Mouse (Mus musculus) thymus, postnatal 10 days (tissue): ENCODE measurements around the gene Tie1.

Experiments
- DNase-seq, 2 experiments: peaks; one replicate each; pipeline ENCODE4 v3.0.0; 2021; ENCODE audit warnings: low spot score in 2 of 2

Tie1 gene

DNA sequence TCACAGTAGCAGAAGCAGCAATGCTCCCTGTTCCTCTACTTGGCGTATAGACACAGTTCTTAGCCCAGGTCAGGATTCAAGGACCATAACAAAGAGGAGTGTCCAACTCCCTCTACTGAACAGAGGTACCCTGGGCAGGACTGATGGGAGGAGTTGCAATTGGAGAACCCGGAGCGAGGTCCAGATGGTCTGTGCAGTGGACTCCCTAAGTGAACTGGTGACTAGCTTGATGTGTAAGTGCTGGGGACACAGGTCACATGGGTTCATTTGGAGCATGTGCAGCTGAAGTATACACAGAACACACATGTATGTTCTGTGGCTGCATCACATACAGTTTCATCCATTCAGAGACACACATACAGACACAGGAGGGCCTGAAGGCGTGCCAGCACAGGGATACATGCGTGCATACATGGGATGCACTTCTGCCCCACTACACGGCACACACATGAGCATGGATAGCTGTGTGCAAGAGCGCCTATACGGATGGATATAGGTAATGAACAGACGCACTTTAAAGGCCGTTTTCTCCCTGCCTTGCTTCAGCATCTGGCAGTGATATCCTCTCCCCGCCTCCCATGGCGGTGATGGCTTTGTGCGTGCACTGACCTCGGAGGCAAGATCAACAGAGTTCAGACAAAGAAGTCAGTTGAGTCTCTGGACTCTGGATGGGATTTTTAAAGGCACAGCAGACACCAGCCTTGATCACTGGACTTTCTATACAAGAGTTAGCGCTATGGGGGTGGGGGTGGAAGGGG is 12.9 kb downstream of the Tie1 start:
- DNase-seq: no peak

DNA sequence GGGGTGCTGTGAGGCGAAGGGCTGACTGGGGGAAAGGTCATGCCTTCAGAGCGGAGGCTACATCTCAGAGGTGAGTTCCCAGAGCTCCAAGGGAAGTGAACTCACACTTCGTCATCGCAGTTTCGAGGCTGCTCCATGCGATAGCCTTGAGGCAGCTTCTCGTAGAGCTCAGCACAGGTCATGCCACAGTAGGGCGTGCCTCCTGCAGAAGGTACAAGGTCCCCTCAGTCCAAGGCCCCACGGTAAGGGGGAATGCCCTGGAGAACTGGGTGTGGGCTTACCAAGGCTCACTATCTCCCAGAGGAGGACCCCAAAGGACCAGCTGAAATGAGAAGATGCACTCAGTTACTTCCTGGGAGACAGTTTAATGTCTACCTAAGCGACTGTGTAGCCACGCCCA is 17.2 kb downstream of the Tie1 start:
- DNase-seq: no peak

DNA sequence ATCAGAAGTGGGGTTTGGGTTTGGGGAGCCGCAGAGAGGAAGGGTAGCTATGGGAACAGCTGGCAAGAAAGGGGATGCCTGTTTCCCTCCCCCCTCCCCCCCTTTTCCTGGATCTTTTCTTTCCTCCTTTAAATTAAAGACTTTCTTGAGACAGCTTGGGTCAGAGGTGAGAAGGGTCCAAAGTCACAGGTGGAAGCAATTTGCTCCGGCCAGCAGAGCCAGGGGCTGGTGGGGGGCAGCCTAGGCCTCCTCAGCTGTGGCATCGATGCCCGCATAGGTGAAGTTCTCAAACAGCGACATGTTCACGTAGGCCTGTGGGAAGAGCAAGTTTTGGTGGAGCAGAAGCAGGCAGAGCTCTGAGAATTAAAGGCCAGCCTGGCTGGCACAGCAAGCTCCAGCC is 18.6 kb downstream of the Tie1 start:
- no peak for DNase-seq

GRCm38 (mm10) chr4:118465697-118466163 is 24.1 kb downstream of the Tie1 start:
- DNase-seq: no peak

DNA sequence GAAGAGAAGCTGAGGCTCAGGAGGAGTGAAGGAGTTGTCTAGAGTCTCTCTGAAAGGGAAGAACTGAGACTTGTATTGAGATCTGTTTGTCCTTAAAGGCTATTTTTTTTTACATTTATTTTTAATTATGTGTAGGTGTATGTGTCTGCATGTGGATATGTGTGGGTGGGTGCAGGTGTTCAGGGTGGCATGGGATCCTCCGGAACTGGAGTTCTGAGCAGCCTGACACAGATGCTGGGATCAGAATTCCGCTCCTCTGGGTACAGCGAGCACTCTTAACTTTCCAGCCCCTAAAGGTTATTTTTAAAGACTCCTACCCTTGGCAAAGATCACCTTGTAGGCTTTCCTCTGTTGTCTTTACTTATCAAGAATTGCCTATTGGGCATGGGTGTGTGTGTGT is 24.9 kb downstream of the Tie1 start:
- no peak for DNase-seq

DNA sequence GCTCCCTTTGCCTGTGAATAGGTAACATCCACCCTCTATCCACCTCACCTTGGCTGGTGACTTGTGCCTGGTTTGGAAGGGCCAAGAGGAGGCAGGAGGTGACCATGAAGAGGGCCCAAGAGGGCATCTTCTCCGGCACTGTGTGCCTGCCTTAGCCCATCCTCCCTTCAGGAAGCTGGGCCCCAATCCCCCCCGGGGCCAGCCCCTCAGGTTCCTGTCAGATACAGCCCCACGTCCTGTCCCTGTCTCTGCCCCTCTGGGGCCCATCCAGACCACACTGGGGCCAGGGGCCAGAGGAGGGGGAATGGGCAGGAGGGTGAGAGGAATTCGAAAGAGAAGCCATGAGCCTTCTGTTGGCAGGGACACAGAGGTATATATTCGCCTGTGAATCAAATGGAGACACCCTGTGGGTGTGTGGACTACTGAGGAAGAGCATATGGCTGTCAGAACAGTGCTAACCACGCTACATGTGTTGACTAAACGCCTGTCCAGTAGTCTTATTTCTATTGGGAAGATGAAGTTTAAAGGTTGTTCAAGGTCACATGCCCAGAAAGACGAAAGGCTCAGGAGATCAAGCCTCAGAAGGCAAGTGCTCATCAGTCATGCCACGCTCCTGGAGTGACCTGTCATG is 32.4 kb downstream of the Tie1 start, which contains the start of gene Mpl:
TSS of gene Mpl (minus strand) at position 169 of the 631 bp plus-strand sequence.
- DNase-seq: no peak

GRCm38 (mm10) chr4:118446415-118447153 is 43.3 kb downstream of the Tie1 start:
- DNase-seq: no peak

DNA sequence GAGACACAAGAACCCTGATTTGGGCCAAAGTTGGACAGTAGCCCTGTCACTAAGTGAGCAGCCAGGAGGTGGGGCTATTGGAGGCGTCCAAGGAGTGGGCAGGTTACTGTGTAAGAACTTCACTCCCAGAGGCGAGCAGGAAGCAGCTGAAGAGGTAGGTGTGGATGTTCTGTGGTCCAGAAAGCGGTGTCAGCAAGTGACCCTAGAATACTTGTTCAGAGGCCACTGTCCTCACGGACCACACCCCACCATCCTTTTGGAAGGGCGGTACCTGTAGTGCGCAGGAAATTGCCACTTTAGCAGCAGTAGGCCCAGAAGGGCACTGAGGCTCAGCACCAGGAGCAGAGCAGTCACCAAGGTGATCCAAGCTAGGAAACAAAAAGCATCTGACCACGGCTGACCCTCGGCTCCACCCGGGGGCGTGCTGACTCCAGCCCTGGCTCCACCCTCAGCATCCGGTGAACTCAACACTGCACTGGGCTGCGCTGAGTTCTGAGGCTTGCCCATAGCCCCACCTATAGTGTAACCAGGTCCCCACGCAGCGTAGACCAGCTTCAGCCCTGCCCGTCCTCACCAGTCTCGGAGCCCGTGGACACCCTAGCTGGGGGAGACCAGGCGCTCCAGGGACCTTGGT is 44.0 kb downstream of the Tie1 start:
- DNase-seq: no peak

GRCm38 (mm10) chr4:118445088-118445487 is 44.8 kb downstream of the Tie1 start:
- DNase-seq: no peak

- peak; percentile 45 to 52 for DNase-seq
Observed at GRCm38 (mm10) chr4:118437829-118438253, 52.0 kb downstream of the Tie1 start.

DNA sequence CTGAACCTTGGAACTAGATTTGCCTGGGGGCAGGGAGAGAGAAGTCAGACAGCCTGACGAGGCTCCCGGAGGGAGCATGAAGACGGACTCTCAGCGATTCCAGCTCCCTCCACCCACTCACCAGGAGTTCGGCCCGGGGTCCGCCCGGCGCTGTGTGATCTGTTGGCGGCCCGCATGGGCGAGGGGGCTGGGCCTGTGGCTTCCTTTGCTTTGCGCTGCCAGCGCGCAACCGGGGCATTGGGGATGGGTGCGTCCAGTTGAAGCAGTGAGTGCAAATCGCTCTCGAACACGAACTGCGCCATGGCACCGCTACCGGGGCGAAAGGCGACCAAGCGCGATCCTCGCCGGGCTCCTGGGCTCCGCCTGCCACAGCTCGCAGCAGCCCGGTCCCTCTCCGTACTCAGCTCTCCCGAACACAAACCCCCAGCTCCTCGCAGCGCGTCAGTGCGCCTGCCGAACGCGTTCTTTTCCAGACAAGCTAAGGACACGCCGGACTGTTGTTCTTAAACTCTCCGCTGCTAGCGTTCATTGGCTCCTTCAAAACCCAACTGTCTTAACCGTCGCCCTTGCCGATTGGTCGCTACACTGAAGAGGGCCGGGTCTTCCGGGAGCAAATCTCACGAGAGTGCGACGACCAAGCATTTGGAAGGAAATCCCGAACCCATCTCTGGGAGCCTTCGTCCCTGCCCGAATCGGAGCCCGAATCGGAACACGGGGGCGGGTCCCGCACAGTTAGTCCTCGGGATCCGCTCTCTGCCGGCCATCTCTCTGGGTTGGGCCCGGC is 52.8 kb downstream of the Tie1 start, which contains the start of gene Cdc20:
TSS of gene Cdc20 (minus strand) at position 533 of the 784 bp plus-strand sequence.
- DNase-seq: peak; percentile 82 to 84

DNA sequence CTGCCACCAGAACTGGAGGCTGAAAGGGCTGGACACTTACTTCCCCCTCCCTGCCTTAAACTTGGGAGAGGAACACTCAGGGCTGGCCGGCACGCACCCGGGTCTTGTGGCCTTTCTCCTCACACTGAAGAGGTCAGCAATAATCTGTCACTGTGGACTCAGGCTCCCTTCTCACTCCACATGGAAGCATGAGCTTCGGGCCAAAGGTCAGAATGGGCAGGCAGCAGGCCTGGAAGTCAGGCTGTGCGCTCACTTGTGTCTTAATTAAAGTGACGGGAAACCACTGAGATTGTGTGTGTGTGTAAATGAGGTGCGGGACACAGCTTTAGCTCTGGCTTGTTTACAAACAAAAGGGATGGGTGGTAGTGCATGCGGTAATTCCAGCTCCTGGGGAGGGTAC is 57.5 kb downstream of the Tie1 start:
- no peak for DNase-seq

DNA sequence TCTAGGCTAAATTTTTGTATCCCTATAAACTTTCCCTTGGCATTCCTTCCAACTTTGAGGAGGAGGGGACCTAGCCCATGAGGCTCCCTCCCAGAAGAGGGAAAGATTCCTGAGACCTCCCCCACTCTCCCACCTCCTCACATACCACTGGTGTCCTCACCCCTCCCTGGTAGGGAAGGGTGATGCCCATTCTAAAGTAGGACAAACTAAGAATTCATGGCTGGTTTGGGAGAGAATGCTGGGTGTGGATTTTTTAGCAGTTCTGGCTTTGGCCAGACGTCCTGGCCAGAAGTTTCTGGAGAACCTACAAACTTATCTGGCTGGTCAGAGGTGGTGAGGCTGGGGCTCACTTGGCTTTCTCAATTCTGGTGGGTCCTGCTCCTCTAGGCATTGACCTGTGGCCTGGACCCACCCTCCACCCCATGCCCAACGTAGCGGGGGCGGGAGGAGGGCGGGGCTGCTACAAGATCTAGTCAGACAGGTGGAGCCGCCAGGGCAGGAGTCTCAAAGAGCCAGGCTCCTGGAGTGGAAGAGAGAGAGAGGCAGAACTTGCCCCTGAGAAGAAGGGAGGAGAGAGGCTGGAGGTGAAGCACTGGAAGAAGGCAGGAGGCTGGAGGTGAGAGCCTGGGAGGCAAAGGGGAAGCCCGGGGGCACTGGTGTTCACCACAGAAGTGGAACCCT is 60.5 kb downstream of the Tie1 start:
- DNase-seq: no peak

DNA sequence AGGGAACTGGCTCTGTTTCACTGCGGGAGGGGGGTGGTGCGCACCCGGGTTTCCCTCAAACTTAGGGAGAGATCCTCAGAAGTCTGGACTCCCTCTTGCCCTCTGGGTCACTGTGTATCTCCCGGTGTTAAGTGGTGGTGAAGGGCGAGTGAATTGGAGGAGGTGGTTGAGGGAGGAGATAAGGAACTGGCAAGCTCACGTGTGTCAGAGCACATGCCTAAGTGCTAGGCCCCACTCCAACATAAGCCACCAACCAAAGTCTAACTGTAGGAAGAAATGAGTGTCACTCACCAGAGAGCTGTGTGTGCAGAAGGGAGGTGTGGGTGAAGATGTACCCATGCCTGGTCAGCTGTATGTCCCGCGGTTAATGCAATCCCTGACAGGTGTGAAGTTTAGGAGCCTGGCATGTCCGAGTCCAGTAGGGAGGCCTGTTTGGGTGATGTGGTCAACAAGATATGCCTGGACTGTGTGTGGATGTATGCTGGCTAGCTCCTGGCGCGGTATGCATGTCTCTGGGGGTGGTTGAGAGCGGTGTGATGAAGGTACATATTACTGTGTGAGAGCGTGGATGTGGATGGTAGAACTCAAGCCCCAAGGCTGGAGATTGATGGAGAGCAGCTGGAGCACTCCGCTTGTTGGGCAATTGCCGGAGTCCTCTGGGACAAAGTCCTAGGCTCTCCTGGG is 61.2 kb downstream of the Tie1 start:
- DNase-seq: no peak

DNA sequence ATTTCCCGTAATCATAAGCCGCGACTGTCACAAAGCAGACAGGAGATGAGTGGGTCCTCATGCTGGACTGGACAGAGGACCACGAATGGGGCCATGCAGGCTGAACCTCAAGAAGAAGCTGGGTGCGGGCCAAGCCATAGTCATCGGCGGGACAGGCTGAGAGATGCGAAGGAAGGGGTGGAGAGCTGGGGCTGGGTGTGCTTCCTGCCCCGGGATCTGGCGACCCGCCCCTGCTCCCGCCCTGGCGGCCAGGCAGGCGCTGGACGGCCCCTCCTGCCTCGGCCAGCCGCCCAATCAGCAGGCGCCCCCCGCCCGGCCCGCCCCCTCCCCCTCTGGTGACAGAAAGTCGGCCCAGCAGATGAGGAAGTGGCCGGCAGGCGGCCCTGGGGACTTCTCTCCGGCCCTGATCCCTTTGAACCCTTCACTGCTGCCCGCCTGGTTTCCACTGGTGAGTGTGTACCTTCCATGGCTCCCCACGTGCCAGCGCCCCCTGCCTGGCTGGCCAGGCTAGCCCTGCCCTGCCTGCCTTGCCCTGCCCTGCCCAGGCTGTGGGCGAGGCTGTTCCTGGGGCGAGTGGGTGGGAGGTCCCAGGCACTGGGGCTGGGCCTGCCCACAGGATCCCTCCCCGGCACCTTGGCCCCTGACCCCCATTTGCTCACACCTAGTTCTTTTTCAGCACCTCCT is 62.0 kb downstream of the Tie1 start, which contains the start of gene Elovl1:
TSS of gene Elovl1 (plus strand) at position 326 of the 684 bp plus-strand sequence.
- DNase-seq: peak; percentile 58 to 60

GRCm38 (mm10) chr4:118427415-118427767 is 62.5 kb downstream of the Tie1 start:
- no peak for DNase-seq

- no peak for DNase-seq
Observed at GRCm38 (mm10) chr4:118425374-118425773, 64.5 kb downstream of the Tie1 start.

DNA sequence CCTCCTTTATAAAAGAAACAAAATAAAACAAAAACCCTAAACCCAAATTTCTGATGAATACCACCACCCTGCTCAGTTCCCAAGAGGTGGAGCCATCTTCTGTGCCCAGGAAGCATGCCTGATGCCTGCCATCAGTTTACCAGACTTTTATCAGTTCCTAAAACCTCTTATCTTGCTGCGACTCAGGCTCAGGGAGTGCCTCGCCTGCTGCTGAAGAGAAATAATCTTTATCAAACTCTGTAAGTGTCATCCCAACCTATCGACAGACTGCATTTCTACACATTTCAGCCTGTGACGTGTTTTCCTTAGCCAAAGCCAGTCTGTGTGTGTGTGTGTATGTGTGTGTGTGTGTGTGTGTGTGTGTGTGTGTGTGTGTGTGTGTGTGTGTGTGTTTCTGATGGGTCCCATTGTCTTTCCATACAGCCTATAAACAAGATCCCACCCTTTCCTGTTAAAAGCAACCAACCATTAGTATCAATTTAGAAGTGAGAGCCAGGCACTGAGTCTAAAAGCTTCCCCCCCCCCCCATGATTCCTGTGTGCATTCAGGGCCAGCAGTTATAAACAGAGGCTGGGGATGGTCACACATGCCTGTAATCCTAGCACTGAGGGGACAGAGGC is 65.2 kb downstream of the Tie1 start:
- DNase-seq: no peak

GRCm38 (mm10) chr4:118421384-118421783 is 68.5 kb downstream of the Tie1 start:
- no peak for DNase-seq
